Mouse (Mus musculus): Measurements from ENCODE around the gene Vmn2r13. TPM values are rescaled to one million over a fixed set of nuclear protein-coding genes. Genes with fewer than 3 reads are reported as not detected.
"Not testable (repeated sequence)": the region's sequence is repeated elsewhere in the genome, so short reads cannot be mapped to it uniquely, and the experiment has no call there.

Vmn2r13 gene
- not detected for total RNA-seq (2021)
- long read RNA-seq, experiment 1, result 0 reads
- long read RNA-seq, experiment 2, result 0 reads

- DNase-seq (ENCODE audit: low spot score in 2 of 2), result not testable (repeated sequence)
Measured at GRCm38 (mm10) chr5:109192099-109192498, at the start of gene Vmn2r13. TSS of gene Vmn2r13 (minus strand) at chr5:109192199.

DNA sequence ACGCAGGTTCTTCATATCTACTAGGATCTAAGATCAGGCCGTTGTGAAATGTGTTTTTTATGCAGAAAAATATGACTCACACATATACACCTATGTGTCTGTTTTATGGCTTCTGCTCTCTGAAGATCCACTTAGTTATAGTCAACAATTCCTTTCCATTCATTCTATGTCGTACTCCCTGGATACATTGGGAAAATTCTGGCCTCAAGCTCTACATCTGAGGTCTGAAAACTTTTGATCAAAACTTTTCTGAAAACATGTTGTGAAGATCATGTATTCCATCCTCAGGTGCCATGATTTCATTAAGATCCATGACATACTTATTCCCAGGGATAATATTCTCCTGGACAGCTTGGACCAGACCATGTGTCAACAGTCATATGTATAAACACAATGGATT is 32.6 kb upstream of the Vmn2r13 start, which contains the start of gene Vmn2r14:
Vmn2r14 (minus strand) TSS at position 101 of the 400 bp plus-strand sequence.
- DNase-seq (ENCODE audit: low spot score in 2 of 2), result no peak

DNA sequence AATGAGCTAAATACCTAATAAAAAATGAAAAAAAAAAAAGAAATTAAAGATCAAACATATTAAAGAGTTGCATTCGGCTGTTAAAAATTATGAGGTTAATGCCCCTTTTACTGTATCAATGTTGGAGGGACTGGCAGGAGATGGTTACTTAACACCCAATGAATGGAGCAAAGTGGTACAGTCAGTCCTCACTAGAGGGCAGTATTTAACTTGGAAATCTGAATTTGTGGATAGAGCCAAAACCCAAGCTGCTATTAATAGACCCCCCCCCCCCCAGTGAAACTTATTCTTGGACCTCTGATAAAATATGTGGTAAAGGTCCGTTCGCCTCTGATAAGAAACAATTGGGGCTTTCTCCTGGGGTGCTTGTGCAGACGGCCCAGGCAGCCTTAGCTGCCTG is 25.1 kb downstream of the Vmn2r13 start:
- not testable (repeated sequence) for DNase-seq (ENCODE audit: low spot score in 2 of 2)

- DNase-seq (ENCODE audit: low spot score in 2 of 2), result peak in 1 of 2 experiments; percentile 12
Measured at GRCm38 (mm10) chr5:109160121-109160520, 31.9 kb downstream of the Vmn2r13 start.

GRCm38 (mm10) chr5:109159576-109159975 is 32.4 kb downstream of the Vmn2r13 start:
- not testable (repeated sequence) for DNase-seq (ENCODE audit: low spot score in 2 of 2)

GRCm38 (mm10) chr5:109158488-109159485 is 33.2 kb downstream of the Vmn2r13 start:
- DNase-seq (ENCODE audit: low spot score in 2 of 2), result not testable (repeated sequence)

- peak; percentile 19 to 24 for DNase-seq (ENCODE audit: low spot score in 2 of 2)
Measured at GRCm38 (mm10) chr5:109139546-109139945, 52.5 kb downstream of the Vmn2r13 start.

DNA sequence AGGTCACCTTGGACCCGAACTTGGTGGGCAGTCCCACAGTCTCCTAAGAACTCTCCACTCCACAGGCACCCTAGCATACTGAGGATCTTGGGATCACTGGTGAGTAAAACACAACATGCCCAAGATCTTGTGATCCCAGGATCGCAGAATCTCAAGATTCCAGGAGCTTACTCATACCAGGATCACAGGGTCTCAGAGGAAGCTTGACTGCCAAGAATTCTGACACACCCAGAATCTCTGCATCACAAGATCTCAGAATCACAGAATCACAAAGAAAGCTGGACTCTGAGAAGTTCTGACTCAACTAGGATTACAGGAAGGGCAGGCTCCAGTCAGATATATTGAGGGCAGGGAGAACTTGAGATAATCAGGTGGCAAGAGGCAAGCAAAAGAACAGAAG is 55.3 kb downstream of the Vmn2r13 start:
- no peak for DNase-seq (ENCODE audit: low spot score in 2 of 2)

Other genes starting within 250 kb of the Vmn2r13 start
- gene Vmn2r10, start 185.7 kb downstream of the Vmn2r13 start, total RNA-seq (2021), result not detected
- gene Vmn2r11, start 132.6 kb downstream of the Vmn2r13 start, total RNA-seq (2021), result not detected
- not detected for gene Vmn2r12, start 94.2 kb downstream of the Vmn2r13 start, total RNA-seq (2021)
- gene Vmn2r14, start 32.5 kb upstream of the Vmn2r13 start, total RNA-seq (2021), result not detected
- gene Vmn2r15, start 105.4 kb upstream of the Vmn2r13 start, total RNA-seq (2021), result not detected
- not detected for gene Vmn2r16, start 138.0 kb upstream of the Vmn2r13 start, total RNA-seq (2021)
- not detected for gene Vmn2r17, start 227.5 kb upstream of the Vmn2r13 start, total RNA-seq (2021)